Mouse (Mus musculus): ENCODE measurements around the gene Peg10. TPM values are rescaled to one million over a fixed set of nuclear protein-coding genes. Genes with fewer than 3 reads are reported as not detected.
"Not testable (repeated sequence)": the region's sequence is repeated elsewhere in the genome, so short reads cannot be mapped to it uniquely, and the experiment has no call there.

Peg10 gene
- total and polyA plus RNA-seq, 3 experiments: 0.55 to 1.1 (median 1.0) TPM

- Histone ChIP-seq H3K36me3 (ENCODE audit: control insufficient read depth, insufficient read depth, low read length) (no peaks in the 10 kb centered on the region), H3K4me3 (no peak overlapping the region), H3K27ac (no peak overlapping the region), H3K27me3 (ENCODE audit: control insufficient read depth, insufficient read depth, low read length) (no peaks in the 10 kb centered on the region), H3K79me2 (replicated peaks; ENCODE audit: control insufficient read depth, insufficient read depth, low read length) (no peaks in the 10 kb centered on the region), H3K4me1 (ENCODE audit: control insufficient read depth, insufficient read depth, low read length) (no peaks in the 10 kb centered on the region), H3K9ac (ENCODE audit: low read depth, low read length) (no peak overlapping the region)
- WGBS: 88% methylated on average over 10 of the region's 10 CpGs
- intact Hi-C loops (cut with DNase I): no loop called here
- DNase-seq: no peak
- TF ChIP-seq EP300 (IDR thresholded peaks at IDR 0.05; ENCODE audit: insufficient read depth, low read depth, low read length) (no peak), CTCF (IDR thresholded peaks at IDR 0.05) (no peak), POLR2A (IDR thresholded peaks at IDR 0.05; ENCODE audit: insufficient read depth, low read depth, low read length) (no peak)
These were observed 7.2 kb downstream of the Peg10 start for GRCm38 (mm10) chr6:4754286-4754685.

- no peak overlapping the region for H3K27ac ChIP-seq
- no peak overlapping the region for H3K4me3 ChIP-seq
- H3K4me1 ChIP-seq (ENCODE audit: control insufficient read depth, insufficient read depth, low read length): no peaks in the 10 kb centered on the region
- no peaks in the 10 kb centered on the region for H3K36me3 ChIP-seq (ENCODE audit: control insufficient read depth, insufficient read depth, low read length)
- intact Hi-C loops (cut with DNase I): no loop called here
- no peaks in the 10 kb centered on the region for H3K27me3 ChIP-seq (ENCODE audit: control insufficient read depth, insufficient read depth, low read length)
- no peak overlapping the region for H3K9ac ChIP-seq (ENCODE audit: low read depth, low read length)
- TF ChIP-seq CTCF (IDR thresholded peaks at IDR 0.05) (no peak), EP300 (IDR thresholded peaks at IDR 0.05; ENCODE audit: insufficient read depth, low read depth, low read length) (no peak), POLR2A (IDR thresholded peaks at IDR 0.05; ENCODE audit: insufficient read depth, low read depth, low read length) (no peak)
- no peak for DNase-seq
- H3K79me2 ChIP-seq (replicated peaks; ENCODE audit: control insufficient read depth, insufficient read depth, low read length): no peaks in the 10 kb centered on the region
- WGBS: 94% methylated on average over 16 of the region's 16 CpGs
These were observed 7.8 kb downstream of the Peg10 start for GRCm38 (mm10) chr6:4754886-4755285.

GRCm38 (mm10) chr6:4761415-4762142 lies 14.5 kb downstream of the Peg10 start:
- H3K4me1 ChIP-seq (ENCODE audit: control insufficient read depth, insufficient read depth, low read length); H3K4me3 ChIP-seq; intact Hi-C loops (cut with DNase I); H3K27me3 ChIP-seq (ENCODE audit: control insufficient read depth, insufficient read depth, low read length); H3K27ac ChIP-seq; H3K79me2 ChIP-seq (replicated peaks; ENCODE audit: control insufficient read depth, insufficient read depth, low read length); H3K36me3 ChIP-seq (ENCODE audit: control insufficient read depth, insufficient read depth, low read length); DNase-seq; H3K9ac ChIP-seq (ENCODE audit: low read depth, low read length): not testable (repeated sequence)
- 43% methylated on average over 3 of the region's 3 CpGs for WGBS

- Histone ChIP-seq H3K79me2 (replicated peaks; ENCODE audit: control insufficient read depth, insufficient read depth, low read length) (no peaks in the 10 kb centered on the region), H3K4me3 (no peak overlapping the region), H3K4me1 (ENCODE audit: control insufficient read depth, insufficient read depth, low read length) (no peaks in the 10 kb centered on the region), H3K27me3 (ENCODE audit: control insufficient read depth, insufficient read depth, low read length) (no peaks in the 10 kb centered on the region), H3K9ac (ENCODE audit: low read depth, low read length) (no peak overlapping the region), H3K36me3 (ENCODE audit: control insufficient read depth, insufficient read depth, low read length) (no peaks in the 10 kb centered on the region), H3K27ac (no peak overlapping the region)
- no peak for DNase-seq
- intact Hi-C loops (cut with DNase I): no loop called here
- TF ChIP-seq POLR2A (IDR thresholded peaks at IDR 0.05; ENCODE audit: insufficient read depth, low read depth, low read length): no peak
- TF ChIP-seq EP300 (IDR thresholded peaks at IDR 0.05; ENCODE audit: insufficient read depth, low read depth, low read length): no peak
- no peak for TF ChIP-seq CTCF (IDR thresholded peaks at IDR 0.05)
- 43% methylated on average over 2 of the region's 2 CpGs for WGBS
These were observed 15.1 kb downstream of the Peg10 start for GRCm38 (mm10) chr6:4762252-4762651.

- no peaks in the 10 kb centered on the region for H3K27me3 ChIP-seq (ENCODE audit: control insufficient read depth, insufficient read depth, low read length)
These were observed 49.2 kb downstream of the Peg10 start for GRCm38 (mm10) chr6:4796281-4796680.

GRCm38 (mm10) chr6:4797317-4797716 lies 50.2 kb downstream of the Peg10 start:
- DNase-seq; H3K36me3 ChIP-seq (ENCODE audit: control insufficient read depth, insufficient read depth, low read length); H3K27ac ChIP-seq; H3K27me3 ChIP-seq (ENCODE audit: control insufficient read depth, insufficient read depth, low read length); intact Hi-C loops (cut with DNase I); H3K4me1 ChIP-seq (ENCODE audit: control insufficient read depth, insufficient read depth, low read length); H3K4me3 ChIP-seq; H3K9ac ChIP-seq (ENCODE audit: low read depth, low read length); H3K79me2 ChIP-seq (replicated peaks; ENCODE audit: control insufficient read depth, insufficient read depth, low read length): not testable (repeated sequence)

More at GRCm38 (mm10) chr6:4796281-4796680, 49.2 kb downstream of the Peg10 start:
- Histone ChIP-seq H3K9ac (ENCODE audit: low read depth, low read length) (no peak overlapping the region), H3K4me1 (ENCODE audit: control insufficient read depth, insufficient read depth, low read length) (no peaks in the 10 kb centered on the region), H3K79me2 (replicated peaks; ENCODE audit: control insufficient read depth, insufficient read depth, low read length) (no peaks in the 10 kb centered on the region), H3K4me3 (no peak overlapping the region), H3K36me3 (ENCODE audit: control insufficient read depth, insufficient read depth, low read length) (no peaks in the 10 kb centered on the region), H3K27ac (no peak overlapping the region)
- TF ChIP-seq CTCF (IDR thresholded peaks at IDR 0.05) (no peak), EP300 (IDR thresholded peaks at IDR 0.05; ENCODE audit: insufficient read depth, low read depth, low read length) (no peak), POLR2A (IDR thresholded peaks at IDR 0.05; ENCODE audit: insufficient read depth, low read depth, low read length) (no peak)
- no peak for DNase-seq
- intact Hi-C loops (cut with DNase I): no loop called here
- 61% methylated on average over 1 of the region's 1 CpGs for WGBS
